Mouse (Mus musculus) heart, embryonic 13.5 days (tissue): ENCODE measurements around the gene N4bp1. TPM values are rescaled to one million over a fixed set of nuclear protein-coding genes. Genes with fewer than 3 reads are reported as not detected.

Experiments used
- ATAC-seq: fragments of 200-750 bp; cut with Nextera tagmentation; 2 replicates; pipeline ENCODE4 v1.8.0; 2017; ENCODE audit warnings: moderate TSS enrichment; ENCODE audit not compliant: insufficient number of reproducible peaks, low FRiP score, low TSS enrichment; ENCODE audit errors: extremely low read depth
- H3K27ac ChIP-seq: fragments of 300-500 bp; sonication (generic); replicated peaks from 2 replicates; pipeline ENCODE4 v1.5.1; 2015; ENCODE audit warnings: moderate library complexity, mild to moderate bottlenecking, inconsistent platforms
- H3K27me3 ChIP-seq: fragments of 300-500 bp; sonication (generic); replicated peaks from 2 replicates; pipeline ENCODE4 v1.6.1; 2015; ENCODE audit warnings: mild to moderate bottlenecking, inconsistent platforms
- H3K36me3 ChIP-seq: fragments of 300-500 bp; sonication (generic); 2 replicates; pipeline ENCODE4 v1.6.1; 2015; ENCODE audit warnings: mild to moderate bottlenecking, inconsistent platforms
- H3K4me1 ChIP-seq: fragments of 300-500 bp; sonication (generic); 2 replicates; pipeline ENCODE4 v1.6.1; 2015; ENCODE audit warnings: inconsistent platforms
- H3K4me2 ChIP-seq: fragments of 300-500 bp; sonication (generic); 2 replicates; pipeline ENCODE4 v1.6.1; 2015; ENCODE audit warnings: inconsistent platforms, mild to moderate bottlenecking, moderate library complexity
- H3K4me3 ChIP-seq: fragments of 300-500 bp; sonication (generic); 2 replicates; pipeline ENCODE4 v1.5.1; 2015; ENCODE audit warnings: moderate library complexity, mild to moderate bottlenecking, inconsistent platforms
- H3K9ac ChIP-seq: fragments of 300-500 bp; sonication (generic); 2 replicates; pipeline ENCODE4 v1.6.1; 2015; ENCODE audit warnings: inconsistent platforms, mild to moderate bottlenecking, moderate library complexity
- H3K9me3 ChIP-seq: fragments of 300-500 bp; sonication (generic); 2 replicates; pipeline ENCODE4 v1.6.1; 2016; ENCODE audit warnings: inconsistent platforms
- WGBS: fragments of 180-500 bp; shearing (Covaris S2); methylation state at CpG from one replicate; pipeline ENCODE4 v1.1.7; 2015; ENCODE audit warnings: mixed read lengths; 5-methylcytosine and 5-hydroxymethylcytosine counted together
- polyA plus RNA-seq: library from polyadenylated mRNA; unstranded; fragments of >200 nt; fragmentation: Nextera tagmentation; extraction: Ambion mirVana; gene quantifications from 2 replicates; pipeline ENCODE4 v1.2.1, GENCODE M21; 2015

The N4bp1 gene
- polyA plus RNA-seq, 1 experiment from 2014 or later = 6.2 TPM

- WGBS = 73% methylated on average over 11 of the region's 11 CpGs
- H3K4me2 ChIP-seq = no peak overlapping the region
- peaks cover 40% of the 10 kb centered on the region for H3K36me3 ChIP-seq
- peaks cover 60% of the 10 kb centered on the region for H3K4me1 ChIP-seq
- H3K9me3 ChIP-seq = no peaks in the 10 kb centered on the region
- H3K27ac ChIP-seq = no peak overlapping the region
- H3K4me3 ChIP-seq = no peak overlapping the region
- H3K9ac ChIP-seq = no peak overlapping the region
- H3K27me3 ChIP-seq = no peaks in the 10 kb centered on the region
- no peak for ATAC-seq
These were observed 30.4 kb downstream of the N4bp1 start for GRCm38 (mm10) chr8:86854686-86855085.

GRCm38 (mm10) chr8:86853989-86854373 lies 31.1 kb downstream of the N4bp1 start:
- H3K9me3 ChIP-seq = no peaks in the 10 kb centered on the region
- no peak overlapping the region for H3K27ac ChIP-seq
- H3K27me3 ChIP-seq = no peaks in the 10 kb centered on the region
- H3K4me2 ChIP-seq = no peak overlapping the region
- peaks cover 33% of the 10 kb centered on the region for H3K36me3 ChIP-seq
- H3K9ac ChIP-seq = no peak overlapping the region
- peaks cover 60% of the 10 kb centered on the region for H3K4me1 ChIP-seq
- ATAC-seq = no peak
- 71% methylated on average over 2 of the region's 2 CpGs for WGBS
- no peak overlapping the region for H3K4me3 ChIP-seq

GRCm38 (mm10) chr8:86853266-86853988 lies 31.6 kb downstream of the N4bp1 start:
- Histone ChIP-seq H3K9ac (no peak overlapping the region), H3K9me3 (no peaks in the 10 kb centered on the region), H3K4me3 (no peak overlapping the region), H3K27me3 (no peaks in the 10 kb centered on the region), H3K27ac (no peak overlapping the region), H3K4me1 (peaks cover 56% of the 10 kb centered on the region), H3K36me3 (peaks cover 39% of the 10 kb centered on the region), H3K4me2 (no peak overlapping the region)
- no peak for ATAC-seq
- 84% methylated on average over 8 of the region's 8 CpGs for WGBS

GRCm38 (mm10) chr8:86852491-86852890 lies 32.6 kb downstream of the N4bp1 start:
- peaks cover 48% of the 10 kb centered on the region for H3K4me1 ChIP-seq
- no peak for ATAC-seq
- WGBS = 87% methylated on average over 3 of the region's 3 CpGs
- peak overlapping the region; percentile 58 for H3K27ac ChIP-seq
- no peak overlapping the region for H3K4me2 ChIP-seq
- peak overlapping the region; percentile 65 for H3K9ac ChIP-seq
- H3K9me3 ChIP-seq = no peaks in the 10 kb centered on the region
- H3K36me3 ChIP-seq = peaks cover 43% of the 10 kb centered on the region
- H3K4me3 ChIP-seq = no peak overlapping the region
- H3K27me3 ChIP-seq = no peaks in the 10 kb centered on the region

- peaks cover 63% of the 10 kb centered on the region for H3K36me3 ChIP-seq
- H3K9ac ChIP-seq = no peak overlapping the region
- H3K27me3 ChIP-seq = no peaks in the 10 kb centered on the region
- H3K27ac ChIP-seq = no peak overlapping the region
- WGBS = 85% methylated on average over 5 of the region's 5 CpGs
- ATAC-seq = no peak
- no peaks in the 10 kb centered on the region for H3K9me3 ChIP-seq
- H3K4me3 ChIP-seq = no peak overlapping the region
- no peak overlapping the region for H3K4me2 ChIP-seq
- peaks cover 23% of the 10 kb centered on the region for H3K4me1 ChIP-seq
These were observed 36.2 kb downstream of the N4bp1 start for GRCm38 (mm10) chr8:86848876-86849275.

- WGBS = 92% methylated on average over 6 of the region's 6 CpGs
- no peaks in the 10 kb centered on the region for H3K9me3 ChIP-seq
- no peak overlapping the region for H3K4me3 ChIP-seq
- no peak overlapping the region for H3K9ac ChIP-seq
- H3K4me2 ChIP-seq = no peak overlapping the region
- peaks cover 19% of the 10 kb centered on the region for H3K4me1 ChIP-seq
- H3K36me3 ChIP-seq = peaks cover 68% of the 10 kb centered on the region
- ATAC-seq = no peak
- no peaks in the 10 kb centered on the region for H3K27me3 ChIP-seq
- no peak overlapping the region for H3K27ac ChIP-seq
These were observed 36.7 kb downstream of the N4bp1 start for GRCm38 (mm10) chr8:86848401-86848800.

GRCm38 (mm10) chr8:86847091-86847490 lies 38.0 kb downstream of the N4bp1 start:
- no peak for ATAC-seq
- Histone ChIP-seq H3K27ac (no peak overlapping the region), H3K4me1 (peaks cover 6% of the 10 kb centered on the region), H3K36me3 (peaks cover 77% of the 10 kb centered on the region), H3K4me3 (no peak overlapping the region), H3K27me3 (no peaks in the 10 kb centered on the region), H3K4me2 (no peak overlapping the region), H3K9me3 (no peaks in the 10 kb centered on the region), H3K9ac (no peak overlapping the region)
- WGBS = 92% methylated on average over 3 of the region's 3 CpGs

GRCm38 (mm10) chr8:86845875-86846274 lies 39.2 kb downstream of the N4bp1 start:
- Histone ChIP-seq H3K4me2 (no peak overlapping the region), H3K9me3 (no peaks in the 10 kb centered on the region), H3K36me3 (peaks cover 86% of the 10 kb centered on the region), H3K27ac (no peak overlapping the region), H3K27me3 (no peaks in the 10 kb centered on the region), H3K4me1 (no peaks in the 10 kb centered on the region), H3K4me3 (no peak overlapping the region), H3K9ac (no peak overlapping the region)
- no peak for ATAC-seq
- WGBS = 79% methylated on average over 5 of the region's 5 CpGs

GRCm38 (mm10) chr8:86844856-86845255 lies 40.2 kb downstream of the N4bp1 start:
- Histone ChIP-seq H3K9ac (no peak overlapping the region), H3K36me3 (peaks cover 86% of the 10 kb centered on the region), H3K27me3 (no peaks in the 10 kb centered on the region), H3K27ac (no peak overlapping the region), H3K4me1 (no peaks in the 10 kb centered on the region), H3K4me3 (no peak overlapping the region), H3K4me2 (no peak overlapping the region), H3K9me3 (no peaks in the 10 kb centered on the region)
- no peak for ATAC-seq
- 89% methylated on average over 6 of the region's 6 CpGs for WGBS

- Histone ChIP-seq H3K4me1 (no peaks in the 10 kb centered on the region), H3K4me2 (no peak overlapping the region), H3K9me3 (no peaks in the 10 kb centered on the region), H3K27me3 (no peaks in the 10 kb centered on the region), H3K36me3 (peaks cover 94% of the 10 kb centered on the region), H3K27ac (no peak overlapping the region), H3K9ac (no peak overlapping the region), H3K4me3 (no peak overlapping the region)
- 58% methylated on average over 8 of the region's 8 CpGs for WGBS
- ATAC-seq = peak; percentile 41; the same call in 1 of the 2 replicates
These were observed 41.2 kb downstream of the N4bp1 start for GRCm38 (mm10) chr8:86843896-86844295.

- Histone ChIP-seq H3K4me3 (no peak overlapping the region), H3K36me3 (peaks cover 82% of the 10 kb centered on the region), H3K27ac (no peak overlapping the region), H3K4me2 (no peak overlapping the region), H3K9ac (no peak overlapping the region), H3K4me1 (no peaks in the 10 kb centered on the region), H3K27me3 (no peaks in the 10 kb centered on the region), H3K9me3 (no peaks in the 10 kb centered on the region)
- ATAC-seq = no peak
- 92% methylated on average over 8 of the region's 8 CpGs for WGBS
These were observed 43.3 kb downstream of the N4bp1 start for GRCm38 (mm10) chr8:86841556-86842309.
